Mouse (Mus musculus) lung, postnatal 0 days (tissue): ENCODE results near the gene Arhgap11a.

Experiments
- CTCF ChIP-seq: IDR thresholded peaks from 2 replicates; pipeline ENCODE4 v1.5.1; 2016; ENCODE audit warnings: antibody characterized with exemption, mild to moderate bottlenecking
- EP300 ChIP-seq: IDR thresholded peaks from 2 replicates; pipeline ENCODE4 v1.6.1; 2016; ENCODE audit warnings: antibody characterized with exemption, mild to moderate bottlenecking, control low read depth

DNA sequence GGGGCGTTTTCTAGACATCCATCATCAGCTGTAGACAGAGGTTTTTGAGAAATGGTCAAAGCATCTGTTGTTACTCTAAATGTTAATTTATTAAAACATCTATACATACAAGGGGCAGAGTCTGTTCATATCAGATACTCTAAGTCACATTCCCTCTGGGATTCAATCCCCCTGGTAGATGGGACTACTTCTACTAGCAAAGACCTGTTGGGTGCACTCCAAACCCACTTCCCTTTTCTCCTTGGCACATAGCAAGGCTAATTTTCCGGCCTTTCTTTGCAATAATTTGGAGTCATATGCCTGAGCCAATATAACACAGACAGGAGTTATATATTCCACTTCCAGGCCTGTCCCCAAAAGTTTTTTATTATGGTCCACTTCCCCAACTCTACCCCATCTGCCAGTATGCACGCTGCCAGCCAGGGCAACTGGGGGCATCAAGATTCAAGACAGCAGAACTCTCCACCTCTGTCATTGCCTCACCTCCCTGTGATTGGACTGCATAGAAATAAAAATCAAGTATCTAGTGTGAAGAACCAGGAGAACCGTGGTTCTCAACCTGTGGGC is 59.6 kb downstream of the Arhgap11a start:
- no peak for TF ChIP-seq CTCF
- no peak for TF ChIP-seq EP300
